ENCODE assay signal across 21 mouse cellular contexts in the genomic region with DNA sequence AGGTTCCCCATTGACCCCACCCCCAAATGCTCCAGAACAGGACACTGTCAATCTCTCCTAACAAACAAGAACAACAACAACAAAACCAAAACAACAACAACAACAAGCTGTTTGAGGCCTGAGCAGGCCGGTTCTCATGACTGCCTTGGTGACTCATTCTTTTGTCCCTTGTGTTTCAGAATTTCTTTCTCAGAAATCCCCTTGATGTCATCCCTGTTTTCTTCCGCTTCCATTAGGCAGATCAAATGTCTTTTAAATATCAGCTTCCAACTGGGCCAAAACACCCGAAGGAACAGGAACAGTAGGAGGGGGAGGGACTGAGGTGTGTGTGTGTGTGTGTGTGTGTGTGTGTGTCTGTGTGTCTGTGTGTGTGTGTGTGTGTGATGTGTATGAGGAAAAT. TPM values are rescaled to one million over a fixed set of nuclear protein-coding genes. Genes with fewer than 3 reads are reported as not detected.
A peak's percentile ranks its signal among the peaks of the same experiment; 100 is the strongest.
DNase-seq lines count a peak whose midpoint lies in the region; ATAC-seq and TF ChIP-seq lines count a peak whose summit lies in the region.
"Had no signal": no experiment of that assay in that cellular context is flagged by ENCODE, and none has a peak within 500 bp of the region (broad histone marks: within the 10 kb centered on the region; RNA-seq: fewer than 3 reads in every experiment).

No protein-coding gene starts in this region.

- CTCF ChIA-PET in Patski (lab: Charles Lee) = interaction anchor here (0.8 kb wide), 1 partner anchor 23 kb away, joined by 3 read pairs; no protein-coding TSS in a partner anchor

- DNase-seq in gastrocnemius, adult 18-20 months (ENCODE audit: low spot score) = peak; percentile 14
- no peak for DNase-seq in gastrocnemius, adult 8-10 months (ENCODE audit: low spot score in 2 of 2)
- peak; percentile 26 for DNase-seq in kidney, adult 9 months
- DNase-seq in Patski (ENCODE audit: low read depth, low spot score) = no peak
- DNase-seq in embryonic facial prominence, embryonic 14.5 days (ENCODE audit: low spot score) = peak; percentile 57
- no peak for DNase-seq in urinary bladder, postnatal 10 days (ENCODE audit: low spot score)
- DNase-seq in adrenal gland, postnatal 25 days = no peak
- DNase-seq: cerebellum, adult 11 months; cerebellum, postnatal 10 days; liver, embryonic 13.5 days; lung, adult 2 months; right cerebral cortex, postnatal 14 days; thymus, postnatal 14 days had no signal

- no peaks in the 10 kb centered on the region for H3K36me3 ChIP-seq in kidney, embryonic 16.5 days (ENCODE audit: insufficient read depth, low read length)
- H3K36me3 ChIP-seq in embryonic facial prominence, embryonic 14.5 days (ENCODE audit: control insufficient read depth, insufficient read depth, low read length) = no peaks in the 10 kb centered on the region
- H3K36me3 ChIP-seq: embryonic facial prominence, embryonic 13.5 days; forebrain, embryonic 15.5 days; heart, embryonic 15.5 days; hindbrain, embryonic 15.5 days; liver, embryonic 13.5 days had no signal

- no peak overlapping the region for H3K27ac ChIP-seq in kidney, embryonic 16.5 days (ENCODE audit: low read length)
- no peak overlapping the region for H3K27ac ChIP-seq in embryonic facial prominence, embryonic 14.5 days (replicated peaks; ENCODE audit: low read depth, low read length)
- H3K27ac ChIP-seq: embryonic facial prominence, embryonic 13.5 days; forebrain, embryonic 15.5 days; heart, embryonic 15.5 days; hindbrain, embryonic 15.5 days; left cerebral cortex, adult 2 months; liver, embryonic 13.5 days had no signal

- H3K9me3 ChIP-seq in kidney, embryonic 16.5 days (ENCODE audit: low read length) = no peaks in the 10 kb centered on the region
- no peaks in the 10 kb centered on the region for H3K9me3 ChIP-seq in embryonic facial prominence, embryonic 14.5 days (ENCODE audit: control insufficient read depth, low read length)
- H3K9me3 ChIP-seq: embryonic facial prominence, embryonic 13.5 days; forebrain, embryonic 15.5 days; heart, embryonic 15.5 days; hindbrain, embryonic 15.5 days; liver, embryonic 13.5 days had no signal

- H3K27me3 ChIP-seq in kidney, embryonic 16.5 days (ENCODE audit: insufficient read depth, low read length) = no peaks in the 10 kb centered on the region
- no peaks in the 10 kb centered on the region for H3K27me3 ChIP-seq in Patski
- H3K27me3 ChIP-seq in embryonic facial prominence, embryonic 14.5 days (replicated peaks; ENCODE audit: control insufficient read depth, insufficient read depth, low read length) = no peaks in the 10 kb centered on the region
- H3K27me3 ChIP-seq: embryonic facial prominence, embryonic 13.5 days; forebrain, embryonic 15.5 days; heart, embryonic 15.5 days; hindbrain, embryonic 15.5 days; liver, embryonic 13.5 days had no signal

- H3K4me2 ChIP-seq in kidney, embryonic 16.5 days (replicated peaks; ENCODE audit: low read depth, low read length) = no peak overlapping the region
- H3K4me2 ChIP-seq in embryonic facial prominence, embryonic 14.5 days (ENCODE audit: low read depth, low read length) = no peak overlapping the region
- H3K4me2 ChIP-seq: embryonic facial prominence, embryonic 13.5 days; forebrain, embryonic 15.5 days; heart, embryonic 15.5 days; hindbrain, embryonic 15.5 days; liver, embryonic 13.5 days; midbrain, embryonic 11.5 days had no signal

- no peak overlapping the region for H3K4me3 ChIP-seq in kidney, embryonic 16.5 days (ENCODE audit: low read length)
- H3K4me3 ChIP-seq in embryonic facial prominence, embryonic 14.5 days (ENCODE audit: low read depth, low read length) = no peak overlapping the region
- H3K4me3 ChIP-seq: embryonic facial prominence, embryonic 13.5 days; forebrain, embryonic 15.5 days; heart, embryonic 15.5 days; hindbrain, embryonic 15.5 days; left cerebral cortex, adult 2 months; liver, embryonic 13.5 days had no signal

- no peak for ATAC-seq in kidney, embryonic 16.5 days (ENCODE audit: low FRiP score, low TSS enrichment)
- peak; percentile 35 for ATAC-seq in Patski
- peak; percentile 10; the same call in 1 of the 2 replicates for ATAC-seq in embryonic facial prominence, embryonic 14.5 days (ENCODE audit: low read depth)
- ATAC-seq: CD4-positive, CD25-positive, alpha-beta regulatory T cell, adult 4 months; forebrain, embryonic 15.5 days had no signal

- TF ChIP-seq CTCF in Patski (IDR thresholded peaks at IDR 0.05) = no peak

- no peak overlapping the region for H3K9ac ChIP-seq in kidney, embryonic 16.5 days (replicated peaks; ENCODE audit: low read length)
- no peak overlapping the region for H3K9ac ChIP-seq in embryonic facial prominence, embryonic 14.5 days (ENCODE audit: low read depth, low read length)
- H3K9ac ChIP-seq: embryonic facial prominence, embryonic 13.5 days; forebrain, embryonic 15.5 days; heart, embryonic 15.5 days; hindbrain, embryonic 15.5 days; liver, embryonic 13.5 days had no signal

- 35% methylated on average over 3 of the region's 3 CpGs for WGBS in kidney, embryonic 16.5 days
- WGBS in embryonic facial prominence, embryonic 14.5 days = 30% methylated on average over 3 of the region's 3 CpGs

- in situ Hi-C loops in Patski (cut with MboI; ENCODE audit: low pct_unique_long_range_greater_than_20kb) = no loop called here

- POLR2A ChIA-PET in Patski (lab: Charles Lee) = interaction anchor here (0.5 kb wide), 1 partner anchor 404 kb away, joined by 4 read pairs; no protein-coding TSS in a partner anchor

- H3K4me1 ChIP-seq in kidney, embryonic 16.5 days (ENCODE audit: insufficient read depth, low read length) = no peaks in the 10 kb centered on the region
- H3K4me1 ChIP-seq in embryonic facial prominence, embryonic 14.5 days (ENCODE audit: control insufficient read depth, insufficient read depth, low read length) = no peaks in the 10 kb centered on the region
- H3K4me1 ChIP-seq: hindbrain, embryonic 15.5 days; liver, embryonic 13.5 days had no signal

RNA-seq across cellular contexts. Expression of gene Sox4, which starts 21.7 kb away (rescaled TPM):
- 10 to 100 TPM in 1 of 2 experiments, 1 to 10 TPM in 1; 1.7 to 11.8 TPM for total RNA-seq in gastrocnemius, adult 18-20 months (2021)
- 1 to 10 TPM; 1.1 to 2.5 (median 1.6) TPM for total RNA-seq in gastrocnemius, adult 8-10 months (2022)
- 27.8 and 33.4 TPM in 2 replicates for polyA plus RNA-seq in kidney, embryonic 16.5 days (2015; fragmentation: Nextera tagmentation; extraction: Ambion mirVana)
- 73.4 TPM for polyA plus RNA-seq in Patski (2021)
- 62.7 and 67.5 TPM in 2 replicates for polyA plus RNA-seq in embryonic facial prominence, embryonic 14.5 days (2014; fragmentation: Nextera tagmentation; extraction: Ambion mirVana)
- total RNA-seq in adrenal gland, postnatal 25 days (2021) = 32.8 and 33.5 TPM in 2 replicates

Comparison
In these comparisons a context has a peak if more than half of its experiments do, and no peak if none do; other contexts are left out.
1. DNase-seq: peak in gastrocnemius, adult 18-20 months (single experiment), kidney, adult 9 months (single experiment) and embryonic facial prominence, embryonic 14.5 days (single experiment); none in gastrocnemius, adult 8-10 months (0 of 2), Patski (single experiment), urinary bladder, postnatal 10 days (single experiment) and adrenal gland, postnatal 25 days (single experiment).